Mouse (Mus musculus): Measurements from ENCODE around the gene Stoml1.

The Stoml1 gene

DNA sequence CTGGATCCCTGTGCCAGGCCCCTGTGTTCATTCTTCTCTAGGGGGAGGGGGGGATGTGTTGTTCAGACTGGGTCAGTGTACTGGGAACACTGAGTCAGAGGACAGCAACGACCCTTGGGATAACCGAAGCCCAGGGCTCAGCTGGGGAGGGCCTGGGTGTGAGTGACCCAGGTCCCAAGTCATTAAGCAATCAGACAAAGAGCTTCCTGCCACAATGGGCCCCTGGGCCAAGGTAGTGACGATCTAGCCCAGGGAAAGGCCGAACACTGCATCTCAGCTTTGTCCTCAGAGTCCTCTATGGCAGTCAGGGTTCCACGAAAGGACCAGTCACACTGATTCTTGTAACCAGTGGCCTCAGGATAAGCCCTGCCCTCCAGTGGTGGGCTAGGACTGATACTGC, 50.2 kb downstream of the Stoml1 start:
- no peak for DNase-seq (ENCODE audit: low read depth, low spot score)

DNA sequence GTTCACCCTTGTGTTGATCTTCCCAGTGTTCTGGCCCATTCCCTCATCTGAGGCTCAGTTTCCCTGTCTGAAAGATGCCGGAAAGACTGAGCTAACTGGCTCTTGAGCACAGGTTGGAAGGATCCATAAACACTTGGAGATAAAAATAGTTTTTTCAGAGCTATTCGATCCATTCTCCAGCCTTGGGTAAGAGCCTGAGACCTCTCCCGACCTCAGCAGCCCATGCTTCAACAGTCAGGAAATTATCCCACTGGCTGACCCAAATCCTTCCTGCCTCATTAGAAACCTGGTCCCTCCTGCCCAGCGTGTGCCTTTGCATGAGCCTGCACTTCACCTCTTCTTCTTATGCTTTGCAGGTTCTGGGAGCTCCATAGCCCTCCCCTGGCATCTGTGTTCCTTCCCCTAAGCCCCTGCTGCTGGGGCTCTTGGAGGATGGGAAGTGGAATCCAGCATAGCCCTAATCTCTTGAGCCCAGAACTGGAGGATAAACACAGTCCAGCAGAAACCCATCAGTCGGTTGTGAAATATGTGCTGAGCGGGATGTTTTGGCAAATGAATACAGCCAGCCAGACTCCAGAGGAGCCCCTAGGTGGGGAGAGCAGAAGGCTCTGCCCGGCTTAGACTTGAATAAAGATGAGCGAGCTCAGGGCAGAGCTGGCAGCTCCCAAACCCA, 50.8 kb downstream of the Stoml1 start:
- DNase-seq (ENCODE audit: low read depth, low spot score), result no peak

DNA sequence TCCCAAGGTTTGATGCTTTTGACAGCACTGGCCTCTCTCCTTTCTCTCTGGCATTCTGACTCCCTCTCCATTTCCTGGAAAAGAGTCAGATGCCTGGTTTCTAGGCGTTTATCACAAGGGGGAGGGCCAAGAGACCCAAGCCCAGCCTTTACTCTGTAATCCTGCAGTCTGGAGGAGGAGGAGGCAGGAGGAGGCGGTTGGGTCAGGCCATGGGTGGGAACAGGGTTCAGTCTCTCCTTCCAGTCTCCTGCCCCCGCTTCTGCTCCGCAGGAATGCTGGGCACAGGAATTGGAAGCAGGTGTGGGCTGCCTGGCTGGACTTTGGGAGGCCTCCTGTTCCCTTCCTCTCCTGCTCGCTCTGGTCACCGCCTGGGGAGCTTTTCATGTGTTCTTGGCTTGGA, 52.7 kb downstream of the Stoml1 start:
- peak; percentile 85 for DNase-seq (ENCODE audit: low read depth, low spot score)

DNA sequence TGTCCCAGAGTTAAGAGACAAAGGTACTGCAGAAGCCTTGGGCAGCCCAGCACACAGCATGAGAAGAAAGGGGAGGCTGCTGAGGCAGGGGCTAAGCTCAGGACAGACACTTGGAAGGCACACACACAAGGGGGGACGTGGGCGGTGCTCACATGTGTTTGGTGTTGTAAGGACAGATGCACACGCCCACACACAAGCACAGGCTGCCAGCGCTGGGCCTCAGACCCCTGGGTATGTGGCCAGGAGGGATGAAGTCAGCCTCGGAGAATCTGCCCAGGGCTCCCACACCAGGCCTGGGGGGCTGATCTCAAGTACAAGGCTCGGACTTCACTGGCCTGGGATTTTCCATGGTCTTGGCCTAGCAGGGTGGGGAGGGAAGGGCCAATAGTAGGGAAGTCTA, 55.4 kb downstream of the Stoml1 start:
- peak; percentile 95 for DNase-seq (ENCODE audit: low read depth, low spot score)

DNA sequence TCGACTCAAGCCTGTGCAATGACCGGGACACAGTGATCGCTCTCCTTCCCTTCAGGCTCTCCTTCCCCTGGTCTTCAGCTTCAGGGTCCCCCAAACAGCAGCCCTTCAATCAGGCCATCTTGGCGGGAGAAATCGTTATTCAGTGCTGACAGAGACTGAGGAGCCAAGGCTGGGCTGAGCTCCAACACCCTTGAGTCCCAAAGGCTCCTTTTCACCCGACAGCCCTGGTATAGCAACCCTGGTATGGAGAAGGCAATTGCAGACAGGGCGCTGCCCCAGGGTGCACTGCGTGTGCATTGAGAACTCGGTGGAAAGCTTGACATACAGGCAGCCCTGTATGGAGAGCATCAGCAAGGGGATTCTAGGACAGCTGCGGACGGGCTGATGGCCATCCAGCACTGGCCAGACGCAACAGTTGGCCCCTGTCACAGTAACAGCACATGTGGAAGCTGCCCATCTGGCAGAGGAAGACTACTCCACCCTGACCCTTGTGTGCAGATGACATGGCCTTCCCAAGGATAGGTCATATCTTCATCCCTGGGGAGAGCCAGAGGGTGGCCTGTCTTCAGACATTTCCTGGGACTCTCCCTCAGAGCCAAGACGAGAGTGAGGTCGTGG, 57.2 kb downstream of the Stoml1 start:
- DNase-seq (ENCODE audit: low read depth, low spot score), result peak; percentile 60

GRCm38 (mm10) chr9:58311191-58311910, 58.4 kb downstream of the Stoml1 start:
- peak; percentile 77 for DNase-seq (ENCODE audit: low read depth, low spot score)

Measured in 3T3-L1 (cell line).